Mouse (Mus musculus) liver, embryonic 14.5 days (tissue): ENCODE measurements around the gene Cxcr5.

ENCODE experiments used
- CTCF ChIP-seq: IDR thresholded peaks from 2 replicates; pipeline ENCODE4 v1.5.1; 2016; ENCODE audit warnings: antibody characterized with exemption, low read depth, control low read depth
- EP300 ChIP-seq: IDR thresholded peaks from 2 replicates; pipeline ENCODE4 v1.6.1; 2016; ENCODE audit warnings: antibody characterized with exemption, low read depth

- TF ChIP-seq CTCF, result peak; percentile 78
- no peak for TF ChIP-seq EP300
These were observed 84.1 kb downstream of the Cxcr5 start for GRCm38 (mm10) chr9:44477339-44478228.
